Mouse (Mus musculus) activated CD4-positive, CD25-positive, alpha-beta regulatory T cell, adult 4 months (primary cell): Measurements from ENCODE around the gene Gm14496. TPM values are rescaled to one million over a fixed set of nuclear protein-coding genes. Genes with fewer than 3 reads are reported as not detected.
"Not testable (repeated sequence)": the region's sequence is repeated elsewhere in the genome, so short reads cannot be mapped to it uniquely, and the experiment has no call there.

Source experiments
- ATAC-seq: one replicate; pipeline ENCODE4 v1.8.0; 2017
- polyA plus RNA-seq, 2 experiments: library from polyadenylated mRNA; unstranded; fragments of 100-300 nt; shearing (Covaris generic); gene quantifications; one replicate each; pipeline ENCODE4 v1.2.1; 2017

The Gm14496 gene
- polyA plus RNA-seq, result not detected

- no peak for ATAC-seq
Measured at GRCm38 (mm10) chr2:181990829-181991228, at the start of gene Gm14496. Gene Gm14496 (plus strand): TSS chr2:181991129.

GRCm38 (mm10) chr2:181952747-181953680 is 37.9 kb upstream of the Gm14496 start:
- not testable (repeated sequence) for ATAC-seq

- ATAC-seq, result no peak
Measured at GRCm38 (mm10) chr2:181968395-181968794, 22.5 kb upstream of the Gm14496 start.

- no peak for ATAC-seq
Measured at GRCm38 (mm10) chr2:181969187-181969586, 21.7 kb upstream of the Gm14496 start.

GRCm38 (mm10) chr2:181981969-181982368 is 9.0 kb upstream of the Gm14496 start:
- not testable (repeated sequence) for ATAC-seq

Other genes with a start within 250 kb of the Gm14496 start
- gene Myt1, start 227.8 kb upstream of the Gm14496 start, polyA plus RNA-seq, result not detected
- 10 to 100 TPM; 41.1 to 47.7 TPM for gene Pcmtd2, start 153.3 kb upstream of the Gm14496 start, polyA plus RNA-seq
- 10 to 100 TPM; 61.8 to 80.2 TPM for gene Polr3k, start 126.8 kb upstream of the Gm14496 start, polyA plus RNA-seq